Mouse (Mus musculus): ENCODE measurements around the gene Chia1. TPM values are rescaled to one million over a fixed set of nuclear protein-coding genes. Genes with fewer than 3 reads are reported as not detected.
A peak's percentile ranks its signal among the peaks of the same experiment; 100 is the strongest.
"Not testable (repeated sequence)": the region's sequence is repeated elsewhere in the genome, so short reads cannot be mapped to it uniquely, and the experiment has no call there.

The Chia1 gene
- total RNA-seq (2021) = under 1 TPM; 0.71 to 0.76 TPM

DNA sequence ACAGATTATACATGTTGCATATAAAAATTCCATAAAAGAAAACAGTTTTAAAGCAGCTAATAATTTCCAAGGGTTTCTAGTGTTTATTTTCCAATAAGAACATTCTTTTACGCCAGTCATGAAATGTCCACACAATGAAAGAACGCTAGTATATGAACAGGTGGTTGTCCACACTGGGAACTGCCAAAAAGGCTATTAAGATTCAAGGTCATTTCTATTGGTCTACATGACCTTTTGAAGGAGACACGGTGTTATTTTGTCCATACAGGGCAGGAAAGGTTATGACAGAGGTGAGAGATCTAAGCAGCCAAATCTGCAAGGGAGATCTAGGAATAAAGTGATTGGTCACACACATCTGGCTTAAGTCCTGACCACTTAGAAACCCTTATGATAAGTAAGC is at the start of gene Chia1:
TSS of gene Chia1 (plus strand) at position 301 of the 400 bp plus-strand sequence.
- intact Hi-C loops (cut with DNase I) = no loop called here
- DNase-seq (ENCODE audit: low spot score in 2 of 2) = no peak

DNA sequence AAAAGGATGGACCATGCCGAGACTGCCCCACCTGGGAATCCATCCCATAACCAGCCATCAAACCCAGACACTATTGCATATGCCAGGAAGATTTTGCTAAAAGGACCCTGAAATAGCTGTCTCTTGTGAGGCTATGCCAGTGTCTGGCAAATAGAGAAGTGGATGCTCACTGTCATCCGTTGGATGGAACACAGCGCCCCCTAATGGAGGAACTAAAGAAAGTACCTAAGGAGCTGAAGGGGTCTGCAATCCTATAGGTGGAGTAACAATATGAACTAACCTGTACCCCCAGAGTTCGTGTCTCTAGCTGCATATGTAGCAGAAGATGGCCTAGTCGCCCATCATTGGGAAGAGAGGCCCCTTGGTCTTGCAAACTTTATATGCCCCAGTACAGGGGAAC is 45.3 kb upstream of the Chia1 start:
- DNase-seq (ENCODE audit: low spot score in 2 of 2); intact Hi-C loops (cut with DNase I): not testable (repeated sequence)

DNA sequence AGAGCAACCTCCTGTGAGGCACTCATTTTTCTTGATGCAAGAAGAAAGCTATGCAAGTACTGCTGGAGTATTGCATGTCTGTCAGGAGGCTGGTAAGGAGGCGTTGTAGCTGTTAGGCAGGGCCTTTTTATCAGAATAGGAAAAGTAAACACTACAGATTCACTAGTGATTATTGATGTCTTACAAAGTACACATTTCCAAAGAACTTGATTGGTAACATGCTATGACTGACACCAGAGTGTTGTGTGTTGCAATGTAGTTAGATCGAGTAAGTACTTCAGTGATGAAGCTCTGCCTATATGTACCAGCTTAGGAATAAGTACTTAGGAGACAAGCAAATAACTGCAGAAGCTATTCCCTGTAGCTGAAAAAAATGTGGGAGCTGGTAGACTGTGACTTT is 42.0 kb upstream of the Chia1 start:
- intact Hi-C loops (cut with DNase I) = no loop called here
- no peak for DNase-seq (ENCODE audit: low spot score in 2 of 2)

DNA sequence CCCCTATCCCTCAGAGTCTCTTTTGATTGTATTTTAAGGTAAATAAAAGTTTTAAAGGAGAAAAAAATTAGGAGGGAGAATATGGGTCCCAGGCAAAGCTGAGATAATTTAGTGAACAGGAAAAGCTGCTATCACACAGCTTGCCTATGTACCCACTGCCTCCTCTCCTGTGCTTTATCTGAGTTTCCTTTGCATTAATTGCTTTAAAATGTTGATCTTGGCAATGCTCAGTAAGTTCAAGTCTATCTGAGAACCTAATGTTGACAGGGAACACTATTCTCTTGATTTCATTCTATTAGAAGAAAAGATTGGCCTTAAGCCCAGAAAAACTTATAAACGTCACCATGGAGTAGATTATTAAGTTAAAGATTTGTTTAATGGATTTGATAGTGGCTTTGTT is 38.2 kb upstream of the Chia1 start:
- intact Hi-C loops (cut with DNase I) = no loop called here
- no peak for DNase-seq (ENCODE audit: low spot score in 2 of 2)

DNA sequence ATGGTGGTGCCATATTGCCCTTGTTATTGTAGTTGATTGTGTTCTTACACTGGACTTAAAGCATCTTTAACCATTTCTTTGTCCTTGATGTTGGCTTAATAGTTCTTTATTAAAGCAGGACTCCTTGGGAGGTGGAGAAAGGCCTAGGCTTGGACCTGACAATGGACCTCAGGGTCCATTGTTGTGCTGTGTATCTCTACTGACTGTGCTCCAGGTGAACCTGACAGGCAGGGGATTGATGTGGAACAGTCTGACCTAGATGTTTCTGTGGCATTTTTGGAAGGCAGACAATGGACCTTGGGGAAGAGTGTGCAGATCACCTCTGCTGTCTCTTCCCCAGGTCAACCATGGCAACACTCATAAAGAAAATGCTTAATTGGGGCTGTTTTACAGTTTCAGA is 14.0 kb downstream of the Chia1 start:
- no peak for DNase-seq (ENCODE audit: low spot score in 2 of 2)
- intact Hi-C loops (cut with DNase I) = no loop called here

DNA sequence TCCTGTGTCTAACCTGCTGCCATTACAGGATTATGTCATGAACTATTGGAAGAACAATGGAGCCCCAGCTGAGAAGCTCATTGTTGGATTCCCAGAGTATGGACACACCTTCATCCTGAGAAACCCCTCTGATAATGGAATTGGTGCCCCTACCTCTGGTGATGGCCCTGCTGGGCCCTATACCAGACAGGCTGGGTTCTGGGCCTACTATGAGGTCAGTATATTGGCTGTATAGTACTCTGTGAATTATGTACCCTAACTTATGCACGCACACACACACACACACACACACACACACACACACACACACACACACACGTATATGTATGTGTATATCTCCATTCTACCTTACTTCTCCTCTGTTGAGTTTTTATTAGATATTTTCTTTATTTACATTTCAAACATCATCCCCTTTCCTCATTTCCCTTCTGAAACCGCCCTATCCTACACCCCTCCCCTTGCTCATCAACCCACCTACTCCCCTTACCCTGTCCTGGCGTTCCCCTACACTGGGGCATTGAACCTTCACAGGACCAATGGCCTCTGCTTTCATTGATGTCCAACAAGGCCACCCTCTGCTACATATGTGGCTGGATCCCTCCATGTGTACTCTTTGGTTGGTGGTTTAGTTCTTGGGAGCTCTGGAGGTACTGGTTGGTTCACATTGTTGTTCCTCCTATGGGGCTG is 15.9 kb downstream of the Chia1 start:
- intact Hi-C loops (cut with DNase I) = no loop called here
- no peak for DNase-seq (ENCODE audit: low spot score in 2 of 2)

DNA sequence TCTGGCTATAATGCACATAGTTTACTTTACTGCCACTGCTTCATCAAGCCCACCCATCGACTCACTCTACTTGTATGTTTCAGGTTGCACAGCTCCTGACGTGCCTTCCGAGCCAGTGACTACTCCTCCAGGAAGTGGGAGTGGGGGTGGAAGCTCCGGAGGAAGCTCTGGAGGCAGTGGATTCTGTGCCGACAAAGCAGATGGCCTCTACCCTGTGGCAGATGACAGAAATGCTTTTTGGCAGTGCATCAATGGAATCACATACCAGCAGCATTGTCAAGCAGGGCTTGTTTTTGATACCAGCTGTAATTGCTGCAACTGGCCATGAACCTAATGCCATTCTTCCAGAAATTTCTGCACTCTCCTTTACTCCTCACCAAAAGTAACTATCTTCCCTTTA is 18.7 kb downstream of the Chia1 start:
- DNase-seq (ENCODE audit: low spot score in 2 of 2) = peak; percentile 49 to 89
- intact Hi-C loops (cut with DNase I) = no loop called here

DNA sequence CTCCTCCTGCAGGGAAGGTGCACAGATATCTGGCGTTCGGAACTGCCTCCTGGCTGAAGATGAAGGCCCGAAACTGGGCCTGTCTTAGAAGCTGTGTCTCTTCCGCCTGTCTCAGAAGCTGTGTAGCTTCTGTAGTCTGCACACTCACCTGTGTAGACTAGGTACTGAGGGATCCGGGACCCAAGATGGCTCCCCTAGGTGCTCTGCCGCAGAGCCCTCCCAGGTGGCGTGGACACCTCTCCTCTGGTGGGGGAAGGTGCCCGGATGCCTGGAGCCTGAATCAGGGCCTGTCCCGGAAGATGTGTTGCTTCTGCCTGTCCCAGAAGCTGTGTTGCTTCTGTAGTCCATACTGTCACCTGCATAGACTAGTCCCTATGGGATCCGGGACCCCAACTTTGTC is 31.1 kb downstream of the Chia1 start:
- intact Hi-C loops (cut with DNase I) = no loop called here
- no peak for DNase-seq (ENCODE audit: low spot score in 2 of 2)

DNA sequence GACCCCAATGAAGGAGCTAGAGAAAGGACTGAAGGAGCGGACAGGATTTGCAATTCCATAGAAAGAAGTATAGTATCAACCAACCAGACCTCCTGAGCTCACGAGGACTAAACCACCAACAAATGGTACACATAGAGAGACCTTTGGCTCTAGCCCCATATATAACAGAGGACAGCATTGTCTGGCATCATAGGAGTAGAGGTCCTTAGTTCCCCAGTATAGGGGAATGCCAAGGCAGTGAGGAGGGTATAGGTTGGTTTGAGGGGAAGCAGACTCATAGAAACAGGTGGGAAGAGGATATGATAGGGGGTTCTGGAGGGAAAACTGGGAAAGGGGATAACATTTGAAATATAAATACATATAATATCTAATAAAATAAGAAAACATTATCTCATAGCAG is 41.4 kb downstream of the Chia1 start:
- intact Hi-C loops (cut with DNase I) = no loop called here
- no peak for DNase-seq (ENCODE audit: low spot score in 2 of 2)

DNA sequence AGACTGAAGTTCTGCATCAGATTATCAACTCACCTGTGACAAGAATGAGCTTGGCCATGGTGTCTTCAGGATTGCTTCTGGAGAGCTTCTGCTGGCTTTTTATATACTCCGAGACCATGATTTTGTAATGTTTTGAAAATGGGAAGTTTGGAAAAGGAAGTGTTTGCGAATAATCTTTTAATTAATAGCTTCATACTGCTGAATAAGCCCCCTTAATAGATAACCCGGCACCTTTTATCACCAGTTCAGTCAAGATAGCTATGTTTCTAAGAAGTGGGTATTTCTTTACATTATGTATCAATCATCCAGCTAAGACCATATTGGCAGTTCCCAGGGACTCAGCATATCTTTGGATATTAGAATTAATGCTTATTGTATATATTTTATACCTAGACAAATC is 54.4 kb downstream of the Chia1 start, which contains the start of gene Chil3:
TSS of gene Chil3 (minus strand) at position 101 of the 400 bp plus-strand sequence.
- DNase-seq (ENCODE audit: low spot score in 2 of 2) = no peak
- intact Hi-C loops (cut with DNase I) = no loop called here

DNA sequence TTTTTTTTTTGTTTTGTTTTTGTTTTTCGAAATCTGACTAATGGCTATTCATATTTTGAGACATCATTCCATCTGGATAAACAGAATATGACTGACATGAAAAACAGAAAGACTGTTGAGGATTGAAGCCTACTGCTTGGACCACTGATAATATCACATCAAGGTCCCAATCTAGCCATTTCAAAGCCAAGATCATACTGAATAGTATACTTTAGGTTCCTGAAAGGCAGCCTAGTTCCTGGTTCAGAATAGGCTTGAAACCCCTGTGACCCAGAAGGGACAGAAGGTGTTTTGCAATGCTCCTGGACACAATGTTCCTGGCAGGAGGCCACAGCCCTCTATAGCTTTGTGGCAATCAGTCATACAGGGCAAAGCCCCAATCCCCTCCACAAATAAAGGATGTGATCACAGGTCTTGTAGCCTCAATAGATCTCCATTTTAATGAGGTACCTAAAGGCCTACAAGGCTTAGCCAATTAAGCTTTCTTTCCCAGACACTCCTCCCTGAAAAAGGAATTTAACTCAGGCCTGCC is 57.6 kb downstream of the Chia1 start:
- no peak for DNase-seq (ENCODE audit: low spot score in 2 of 2)
- intact Hi-C loops (cut with DNase I) = no loop called here

DNA sequence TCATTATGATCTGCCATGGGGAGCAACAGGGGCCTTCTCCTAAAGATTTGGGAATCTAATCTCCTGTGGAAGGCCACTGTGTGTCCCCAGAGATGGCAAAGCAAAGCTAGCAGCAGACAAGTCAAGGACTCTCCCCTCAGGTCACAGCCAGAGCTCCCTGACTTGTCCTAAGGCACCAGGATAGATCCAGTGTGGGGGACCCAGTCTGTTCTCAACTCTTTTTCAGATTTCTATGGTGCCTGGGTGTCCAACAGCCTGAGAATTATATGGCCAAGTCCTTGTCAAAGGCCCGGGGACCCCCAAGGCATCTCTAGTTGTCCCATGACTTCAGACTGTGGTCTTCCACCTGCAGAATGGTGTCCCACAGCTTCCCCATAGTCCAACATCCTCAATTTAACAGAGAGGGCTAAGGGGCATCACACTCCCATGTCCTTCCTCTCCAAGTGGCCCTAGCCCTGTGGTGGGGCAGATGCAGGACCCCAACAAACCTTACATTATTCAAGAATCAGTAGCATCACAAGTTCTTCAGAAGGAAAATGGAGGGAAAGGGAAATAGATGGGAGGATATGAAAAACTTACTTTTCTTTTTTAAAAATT is 58.2 kb downstream of the Chia1 start:
- intact Hi-C loops (cut with DNase I) = no loop called here
- no peak for DNase-seq (ENCODE audit: low spot score in 2 of 2)

DNA sequence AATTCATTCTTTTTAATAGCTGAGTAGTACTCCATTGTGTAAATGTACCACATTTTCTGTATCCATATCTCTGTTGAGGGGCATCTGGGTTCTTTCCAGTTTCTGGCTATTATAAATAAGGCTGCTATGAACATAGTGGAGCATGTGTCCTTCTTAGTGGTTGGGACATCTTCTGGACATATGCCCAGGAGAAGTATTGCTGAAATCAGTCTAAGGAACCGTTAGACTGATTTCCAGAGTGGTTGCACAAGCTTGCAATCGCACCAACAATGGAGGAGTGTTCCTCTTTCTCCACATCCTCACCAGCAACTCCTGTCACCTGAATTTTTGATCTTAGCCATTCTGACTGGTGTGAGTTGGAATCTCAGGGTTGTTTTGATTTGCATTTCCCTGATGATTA is 59.5 kb downstream of the Chia1 start:
- intact Hi-C loops (cut with DNase I) = not testable (repeated sequence)

DNA sequence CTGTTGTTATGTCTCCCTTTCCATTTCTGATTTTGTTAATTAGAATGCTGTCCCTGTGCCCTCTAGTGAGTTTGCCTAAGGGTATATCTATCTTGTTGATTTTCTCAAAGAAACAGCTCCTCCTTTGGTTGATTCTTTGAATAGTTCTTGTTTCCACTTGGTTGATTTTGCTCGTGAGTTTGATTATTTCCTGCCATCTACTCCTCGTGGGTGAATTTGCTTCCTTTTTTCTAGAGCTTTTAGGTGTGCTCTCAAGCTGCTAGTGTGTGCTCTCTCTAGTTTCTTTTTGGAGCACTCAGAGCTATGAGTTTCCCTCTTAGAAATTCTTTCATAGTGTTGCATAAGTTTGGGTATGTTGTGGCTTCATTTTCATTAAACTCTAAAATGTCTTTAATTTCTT is 61.9 kb downstream of the Chia1 start:
- DNase-seq (ENCODE audit: low spot score in 2 of 2); intact Hi-C loops (cut with DNase I): not testable (repeated sequence)

More for the DNA sequence above, 59.5 kb downstream of the Chia1 start:
- not testable (repeated sequence) for DNase-seq (ENCODE audit: low spot score in 2 of 2)

DNA sequence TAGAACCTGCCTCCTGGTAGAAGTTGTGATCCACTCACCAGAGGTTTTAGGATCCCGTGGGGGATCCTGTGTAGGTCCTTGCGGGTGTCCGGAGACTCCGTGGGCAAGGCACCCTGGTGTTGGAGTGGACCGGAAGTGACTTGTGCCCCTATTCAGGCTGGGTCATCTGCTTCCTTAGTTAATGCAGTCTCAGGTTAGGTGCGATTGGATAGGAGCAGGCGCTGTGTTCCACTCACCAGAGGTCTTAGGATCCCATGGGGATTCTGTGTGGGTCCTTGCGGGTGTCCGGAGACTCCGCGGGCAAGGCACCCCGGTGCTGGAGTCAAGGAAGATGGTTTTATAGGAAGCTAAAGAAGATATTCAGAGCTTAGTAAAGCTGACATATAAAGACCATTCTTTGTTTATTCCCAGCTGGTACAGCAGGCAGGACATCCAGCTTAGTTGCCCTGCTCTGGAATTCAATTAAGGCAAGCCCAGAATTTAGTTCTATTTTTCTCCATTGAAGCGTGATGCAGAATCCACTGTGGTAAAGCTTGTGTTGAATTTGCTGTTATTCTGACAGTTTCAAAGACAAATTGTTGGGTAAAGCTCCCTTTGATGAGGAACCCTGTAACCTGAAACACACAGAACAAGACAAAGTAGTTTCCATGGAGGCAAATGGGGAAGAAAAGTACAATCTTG is 64.6 kb downstream of the Chia1 start:
- no peak for DNase-seq (ENCODE audit: low spot score in 2 of 2)
- intact Hi-C loops (cut with DNase I) = no loop called here

Other genes starting within 250 kb of the Chia1 start
- 1 to 10 TPM; 1.2 to 1.5 TPM for gene Adora3, start 242.4 kb upstream of the Chia1 start, total RNA-seq (2021)
- under 1 TPM in 1 of 2 experiments, not detected in 1; 0.69 TPM for gene Tmigd3, start 242.3 kb upstream of the Chia1 start, total RNA-seq (2021)
- under 1 TPM; 0.44 to 0.78 TPM for gene I830077J02Rik, start 180.6 kb upstream of the Chia1 start, total RNA-seq (2021)
- 10 to 100 TPM; 49.5 to 51.6 TPM for gene Wdr77, start 153.9 kb upstream of the Chia1 start, total RNA-seq (2021)
- gene Atp5f1, start 153.1 kb upstream of the Chia1 start, total RNA-seq (2021) = 100 to 1,000 TPM; 272 to 278 TPM
- 1 to 10 TPM; 1.5 to 2.3 TPM for gene Ovgp1, start 139.5 kb upstream of the Chia1 start, total RNA-seq (2021)
- not detected for gene Pifo, start 98.6 kb upstream of the Chia1 start, total RNA-seq (2021)
- gene Chil5, start 80.4 kb upstream of the Chia1 start, total RNA-seq (2021) = not detected
- gene Chil3, start 54.3 kb downstream of the Chia1 start, total RNA-seq (2021) = not detected
- gene Chil4, start 106.3 kb downstream of the Chia1 start, total RNA-seq (2021) = not detected